In the genomic region with DNA sequence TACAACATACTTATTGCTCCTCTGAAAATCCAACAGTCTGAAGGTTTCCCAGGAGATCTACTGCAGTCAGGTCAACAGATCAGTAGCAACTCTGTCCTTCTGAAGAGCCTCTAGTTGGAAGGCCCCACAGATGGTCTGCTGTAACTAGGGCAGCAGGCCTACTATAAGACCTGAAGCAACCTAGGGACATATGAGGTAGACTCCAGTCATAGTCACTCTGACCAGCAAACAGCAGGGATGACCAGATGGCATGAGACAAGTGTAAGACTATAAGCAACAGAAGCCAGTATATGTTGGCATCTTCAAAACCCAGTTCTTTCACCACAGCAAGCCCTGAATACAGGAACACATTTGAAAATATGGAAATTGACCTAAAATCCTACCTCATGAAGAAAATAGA, we compare ENCODE assay signal across 28 mouse cellular contexts.
A peak's percentile ranks its signal among the peaks of the same experiment; 100 is the strongest.
DNase-seq lines count a peak whose midpoint lies in the region; ATAC-seq and TF ChIP-seq lines count a peak whose summit lies in the region.
"Had no signal": no experiment of that assay in that cellular context is flagged by ENCODE, and none has a peak within 500 bp of the region (broad histone marks: within the 10 kb centered on the region; RNA-seq: fewer than 3 reads in every experiment).

No protein-coding gene starts in this region.

- no peak overlapping the region for H3K4me3 ChIP-seq in stomach, postnatal 0 days (ENCODE audit: low read depth, low read length)
- no peak overlapping the region for H3K4me3 ChIP-seq in hindbrain, embryonic 14.5 days (replicated peaks; ENCODE audit: low read length)
- H3K4me3 ChIP-seq: embryonic facial prominence, embryonic 12.5 days; hindbrain, embryonic 10.5 days; kidney, embryonic 15.5 days; left cerebral cortex, adult 2 months; limb, embryonic 10.5 days; liver, embryonic 15.5 days; lung, embryonic 15.5 days; megakaryocyte, embryonic 14.5 days; midbrain, embryonic 13.5 days had no signal

- no peaks in the 10 kb centered on the region for H3K9me3 ChIP-seq in stomach, postnatal 0 days (ENCODE audit: control insufficient read depth, low read length)
- 0 out of 2 replicates have a peak, but pooled peaks cover 7% of the 10 kb centered on the region for H3K9me3 ChIP-seq in hindbrain, embryonic 14.5 days (ENCODE audit: control insufficient read depth, low read length)
- H3K9me3 ChIP-seq: embryonic facial prominence, embryonic 12.5 days; hindbrain, embryonic 10.5 days; kidney, embryonic 15.5 days; limb, embryonic 10.5 days; liver, embryonic 15.5 days; lung, embryonic 15.5 days; megakaryocyte, embryonic 14.5 days; midbrain, embryonic 13.5 days had no signal

- no peak overlapping the region for H3K4me2 ChIP-seq in stomach, postnatal 0 days (replicated peaks; ENCODE audit: low read depth)
- H3K4me2 ChIP-seq in hindbrain, embryonic 14.5 days (replicated peaks) = no peak overlapping the region
- H3K4me2 ChIP-seq: embryonic facial prominence, embryonic 12.5 days; heart, embryonic 11.5 days; kidney, embryonic 15.5 days; liver, embryonic 15.5 days; lung, embryonic 15.5 days; midbrain, embryonic 13.5 days had no signal

- peak; percentile 13 for DNase-seq in right cerebral cortex, adult 18-20 months
- DNase-seq in right cerebral cortex, postnatal 4 days = no peak
- peak; percentile 11 to 34 for DNase-seq in cerebellum, adult 18-20 months
- DNase-seq in cerebellum, adult 9-11 months = peak; percentile 60
- no peak for DNase-seq in stomach, postnatal 0 days (ENCODE audit: low spot score)
- DNase-seq in hindbrain, embryonic 14.5 days (ENCODE audit: low spot score) = no peak
- no peak for DNase-seq in ovary, postnatal 36 days (ENCODE audit: low spot score)
- DNase-seq: adrenal gland, adult 8-10 months; gastrocnemius, postnatal 14 days; heart, adult 11 months; heart, postnatal 10 days; kidney, postnatal 36 days; liver; lung, postnatal 36 days; retina, postnatal 1 day; spleen, adult 18-20 months; thymus, postnatal 25 days had no signal

- no peak overlapping the region for H3K27ac ChIP-seq in stomach, postnatal 0 days (replicated peaks)
- no peak overlapping the region for H3K27ac ChIP-seq in hindbrain, embryonic 14.5 days
- H3K27ac ChIP-seq: embryonic facial prominence, embryonic 12.5 days; hindbrain, embryonic 10.5 days; kidney, embryonic 15.5 days; left cerebral cortex, adult 2 months; limb, embryonic 10.5 days; liver, embryonic 15.5 days; lung, embryonic 15.5 days; midbrain, embryonic 13.5 days had no signal

- H3K27me3 ChIP-seq in stomach, postnatal 0 days (ENCODE audit: control insufficient read depth, insufficient read depth, low read length) = no peaks in the 10 kb centered on the region
- H3K27me3 ChIP-seq in hindbrain, embryonic 14.5 days (ENCODE audit: control insufficient read depth, insufficient read depth, low read length) = no peaks in the 10 kb centered on the region
- H3K27me3 ChIP-seq: embryonic facial prominence, embryonic 12.5 days; kidney, embryonic 15.5 days; liver, embryonic 15.5 days; lung, embryonic 15.5 days; megakaryocyte, embryonic 14.5 days; midbrain, embryonic 13.5 days had no signal

- H3K9ac ChIP-seq in stomach, postnatal 0 days (ENCODE audit: low read length) = no peak overlapping the region
- H3K9ac ChIP-seq in hindbrain, embryonic 14.5 days = no peak overlapping the region
- H3K9ac ChIP-seq: embryonic facial prominence, embryonic 12.5 days; kidney, embryonic 15.5 days; liver, embryonic 15.5 days; lung, embryonic 15.5 days; midbrain, embryonic 13.5 days had no signal

- no peak for TF ChIP-seq EP300 in stomach, postnatal 0 days (optimal IDR thresholded peaks at IDR 0.05)

- H3K36me3 ChIP-seq in stomach, postnatal 0 days (ENCODE audit: control insufficient read depth, insufficient read depth, low read length) = no peaks in the 10 kb centered on the region
- no peaks in the 10 kb centered on the region for H3K36me3 ChIP-seq in hindbrain, embryonic 14.5 days (replicated peaks; ENCODE audit: control insufficient read depth, insufficient read depth)
- H3K36me3 ChIP-seq: embryonic facial prominence, embryonic 12.5 days; hindbrain, embryonic 10.5 days; kidney, embryonic 15.5 days; limb, embryonic 10.5 days; liver, embryonic 15.5 days; lung, embryonic 15.5 days; midbrain, embryonic 13.5 days had no signal

- no peak for TF ChIP-seq CTCF in stomach, postnatal 0 days (IDR thresholded peaks at IDR 0.05; ENCODE audit: low read depth)

- H3K4me1 ChIP-seq in stomach, postnatal 0 days (replicated peaks; ENCODE audit: control insufficient read depth, insufficient read depth) = no peaks in the 10 kb centered on the region
- no peaks in the 10 kb centered on the region for H3K4me1 ChIP-seq in hindbrain, embryonic 14.5 days (replicated peaks; ENCODE audit: control insufficient read depth, insufficient read depth, low read length)
- H3K4me1 ChIP-seq: embryonic facial prominence, embryonic 12.5 days; hindbrain, embryonic 10.5 days; kidney, embryonic 15.5 days; limb, embryonic 10.5 days; liver, embryonic 15.5 days; lung, embryonic 15.5 days; megakaryocyte, embryonic 14.5 days; midbrain, embryonic 13.5 days had no signal

- ATAC-seq in stomach, postnatal 0 days (ENCODE audit: low FRiP score, low TSS enrichment) = no peak
- no peak for ATAC-seq in hindbrain, embryonic 14.5 days (ENCODE audit: low FRiP score)
- ATAC-seq: intestine, postnatal 0 days; midbrain, embryonic 13.5 days had no signal

Comparison
In these comparisons a context has a peak if more than half of its experiments do, and no peak if none do; other contexts are left out.
1. DNase-seq: peak in right cerebral cortex, adult 18-20 months (single experiment), cerebellum, adult 18-20 months (2 of 2) and cerebellum, adult 9-11 months (single experiment); none in right cerebral cortex, postnatal 4 days (single experiment), stomach, postnatal 0 days (single experiment), hindbrain, embryonic 14.5 days (single experiment) and ovary, postnatal 36 days (single experiment).